Mouse (Mus musculus): ENCODE results near the gene Ric1.

GRCm38 (mm10) chr19:29582439-29582838, 60.4 kb downstream of the Ric1 start:
- TF ChIP-seq CTCF (IDR thresholded peaks at IDR 0.05; ENCODE audit: borderline replicate concordance, insufficient read depth, low read length) (no peak), POLR2A (IDR thresholded peaks at IDR 0.05; ENCODE audit: low read depth, low read length) (no peak)
